In genomic region chr4:114637120-114637519, GRCm38 (mm10) we compare ENCODE assay signal across 8 mouse cellular contexts.
DNase-seq lines count a peak whose midpoint lies in the region; ATAC-seq and TF ChIP-seq lines count a peak whose summit lies in the region.

No protein-coding gene starts in this region.

- TF ChIP-seq EP300 in ES-Bruce4 (IDR thresholded peaks at IDR 0.05; ENCODE audit: insufficient read depth, low read depth, low read length): no peak

- no peak for DNase-seq in layer of hippocampus, adult 2 months (ENCODE audit: low spot score in 2 of 2)
- DNase-seq in layer of hippocampus, adult 8-10 months (ENCODE audit: low spot score in 2 of 2): no peak
- peak; percentile 18 for DNase-seq in adrenal gland, postnatal 25 days
- DNase-seq in layer of hippocampus, adult 9-10 months (ENCODE audit: low spot score): no peak
- DNase-seq in spleen, adult 18-20 months: no peak
- DNase-seq in layer of hippocampus, postnatal 25 days (ENCODE audit: extremely low spot score in 1 of 2, low spot score in 1 of 2): no peak

- 9% methylated on average over 3 of the region's 3 CpGs for WGBS in kidney, embryonic 16.5 days

- H3K27ac ChIP-seq in layer of hippocampus, adult 2 months: no peak overlapping the region
- H3K27ac ChIP-seq in ES-Bruce4 (ENCODE audit: insufficient read depth, low read length): no peak overlapping the region
- H3K27ac ChIP-seq in kidney, embryonic 16.5 days (ENCODE audit: low read length): no peak overlapping the region

- TF ChIP-seq CTCF in layer of hippocampus, adult 2 months (conservative IDR thresholded peaks at IDR 0.05): peak; percentile 73
- TF ChIP-seq CTCF in ES-Bruce4 (IDR thresholded peaks at IDR 0.05; ENCODE audit: low read depth, low read length): peak; percentile 34

- H3K9ac ChIP-seq in ES-Bruce4 (ENCODE audit: low read depth, poor library complexity, severe bottlenecking): no peak overlapping the region
- H3K9ac ChIP-seq in kidney, embryonic 16.5 days (replicated peaks; ENCODE audit: low read length): no peak overlapping the region

- H3K4me1 ChIP-seq in ES-Bruce4 (ENCODE audit: control insufficient read depth, insufficient read depth, low read length): no peaks in the 10 kb centered on the region
- no peaks in the 10 kb centered on the region for H3K4me1 ChIP-seq in kidney, embryonic 16.5 days (ENCODE audit: insufficient read depth, low read length)

- no peak overlapping the region for H3K4me2 ChIP-seq in kidney, embryonic 16.5 days (replicated peaks; ENCODE audit: low read depth, low read length)

- H3K4me3 ChIP-seq in layer of hippocampus, adult 2 months: no peak overlapping the region
- no peak overlapping the region for H3K4me3 ChIP-seq in ES-Bruce4 (ENCODE audit: low read depth, low read length)
- H3K4me3 ChIP-seq in kidney, embryonic 16.5 days (ENCODE audit: low read length): no peak overlapping the region

- 0 out of 2 replicates have a peak, but pooled peaks have one; percentile 42 for ATAC-seq in kidney, embryonic 16.5 days (ENCODE audit: low FRiP score, low TSS enrichment)

- no peak for TF ChIP-seq POLR2A in ES-Bruce4 (IDR thresholded peaks at IDR 0.05; ENCODE audit: insufficient read depth, low read length)

- H3K36me3 ChIP-seq in ES-Bruce4 (ENCODE audit: control insufficient read depth, insufficient read depth, low read length, poor library complexity, severe bottlenecking): no peaks in the 10 kb centered on the region
- no peaks in the 10 kb centered on the region for H3K36me3 ChIP-seq in kidney, embryonic 16.5 days (ENCODE audit: insufficient read depth, low read length)

- no peaks in the 10 kb centered on the region for H3K27me3 ChIP-seq in ES-Bruce4 (ENCODE audit: control insufficient read depth, insufficient read depth, low read length, poor library complexity, severe bottlenecking)
- peaks cover 13% of the 10 kb centered on the region for H3K27me3 ChIP-seq in kidney, embryonic 16.5 days (ENCODE audit: insufficient read depth, low read length)

- no peaks in the 10 kb centered on the region for H3K9me3 ChIP-seq in ES-Bruce4 (replicated peaks; ENCODE audit: control insufficient read depth, insufficient read depth, low read length, poor library complexity, severe bottlenecking)
- H3K9me3 ChIP-seq in kidney, embryonic 16.5 days (ENCODE audit: low read length): no peaks in the 10 kb centered on the region
